Mouse (Mus musculus): ENCODE results near the gene Rfx3.

- TF ChIP-seq EP300 (IDR thresholded peaks at IDR 0.05; ENCODE audit: low read depth in 1 of 2, low read length in 2 of 2), result no peak
- TF ChIP-seq SMC3 (IDR thresholded peaks at IDR 0.05; ENCODE audit: low read depth, low read length), result no peak
- no peak for TF ChIP-seq CTCF (IDR thresholded peaks at IDR 0.05 in 2 of 3, conservative IDR thresholded peaks at IDR 0.05 in 1 of 3; ENCODE audit: control insufficient read depth in 1 of 3, insufficient read depth in 1 of 3, low read depth in 2 of 3, low read length in 3 of 3, poor library complexity in 1 of 3, severe bottlenecking in 1 of 3)
- no peak for TF ChIP-seq ZC3H11A (IDR thresholded peaks at IDR 0.05; ENCODE audit: low read depth, low read length)
- TF ChIP-seq POLR2A (IDR thresholded peaks at IDR 0.05; ENCODE audit: control insufficient read depth in 1 of 2, insufficient read depth in 1 of 2, low read depth in 1 of 2, low read length in 2 of 2, poor library complexity in 1 of 2), result no peak
- TF ChIP-seq MAX (IDR thresholded peaks at IDR 0.05; ENCODE audit: low read length), result no peak
- no peak for TF ChIP-seq TAL1 (IDR thresholded peaks at IDR 0.05; ENCODE audit: low read length)
- TF ChIP-seq POLR2AphosphoS2 (IDR thresholded peaks at IDR 0.05; ENCODE audit: low read length), result no peak
Measured at GRCm38 (mm10) chr19:27859641-27860040, 151.3 kb downstream of the Rfx3 start.
